Mouse (Mus musculus) embryonic facial prominence, embryonic 11.5 days (tissue): ENCODE data around the gene Scp2d1. TPM values are rescaled to one million over a fixed set of nuclear protein-coding genes. Genes with fewer than 3 reads are reported as not detected.

Experiments used
- ATAC-seq: fragments of 200-750 bp; cut with Nextera tagmentation; replicated peaks from 2 replicates; pipeline ENCODE4 v1.8.0; 2017; ENCODE audit warnings: low read depth; ENCODE audit not compliant: insufficient number of reproducible peaks, low FRiP score, low TSS enrichment
- DNase-seq: peaks from one replicate; pipeline ENCODE4 v3.0.0-alpha.2; 2015; ENCODE audit warnings: low spot score
- H3K27ac ChIP-seq: fragments of 300-500 bp; sonication (generic); replicated peaks from 2 replicates; pipeline ENCODE4 v1.5.1; 2014; ENCODE audit warnings: mild to moderate bottlenecking, low read depth, low read length, control low read depth
- H3K27me3 ChIP-seq: fragments of 300-500 bp; sonication (generic); 2 replicates; pipeline ENCODE4 v1.6.1; 2014; ENCODE audit warnings: mild to moderate bottlenecking, low read length, moderate library complexity, mixed read lengths; ENCODE audit not compliant: control insufficient read depth, insufficient read depth
- H3K36me3 ChIP-seq: fragments of 300-500 bp; sonication (generic); replicated peaks from 2 replicates; pipeline ENCODE4 v1.6.1; 2014; ENCODE audit warnings: low read depth, mild to moderate bottlenecking, low read length, moderate library complexity, mixed read lengths; ENCODE audit not compliant: control insufficient read depth, insufficient read depth
- H3K4me1 ChIP-seq: fragments of 300-500 bp; sonication (generic); 2 replicates; pipeline ENCODE4 v1.6.1; 2014; ENCODE audit warnings: low read length, mixed read lengths; ENCODE audit not compliant: control insufficient read depth, insufficient read depth
- H3K4me2 ChIP-seq: fragments of 300-500 bp; sonication (generic); 2 replicates; pipeline ENCODE4 v1.6.1; 2014; ENCODE audit warnings: low read depth, mild to moderate bottlenecking, control low read depth, low read length, moderate library complexity
- H3K4me3 ChIP-seq: fragments of 300-500 bp; sonication (generic); 2 replicates; pipeline ENCODE4 v1.5.1; 2014; ENCODE audit warnings: low read depth, low read length, control low read depth
- H3K9ac ChIP-seq: fragments of 300-500 bp; sonication (generic); replicated peaks from 2 replicates; pipeline ENCODE4 v1.6.1; 2014; ENCODE audit warnings: mild to moderate bottlenecking, control low read depth, low read length
- H3K9me3 ChIP-seq: fragments of 300-500 bp; sonication (generic); replicated peaks from 2 replicates; pipeline ENCODE4 v1.6.1; 2016; ENCODE audit warnings: mild to moderate bottlenecking, low read length, inconsistent platforms, mixed read lengths; ENCODE audit not compliant: control insufficient read depth
- WGBS: fragments of 180-500 bp; shearing (Covaris S2); extraction: QIAGEN DNeasy Blood & Tissue Kit; methylation state at CpG from one replicate; pipeline ENCODE4 v1.1.7; 2014; 5-methylcytosine and 5-hydroxymethylcytosine counted together
- polyA plus RNA-seq: library from polyadenylated mRNA; unstranded; fragments of >200 nt; fragmentation: Nextera tagmentation; extraction: Ambion mirVana; gene quantifications from 2 replicates; pipeline ENCODE4 v1.2.1, GENCODE M21; 2014

The Scp2d1 gene
- polyA plus RNA-seq, 1 experiment from 2014 or later: not detected

GRCm38 (mm10) chr2:144868827-144869226 is 45.4 kb downstream of the Scp2d1 start:
- H3K4me3 ChIP-seq: no peak overlapping the region
- WGBS: 77% methylated on average over 2 of the region's 2 CpGs
- H3K4me1 ChIP-seq: no peaks in the 10 kb centered on the region
- H3K27me3 ChIP-seq: no peaks in the 10 kb centered on the region
- DNase-seq (no peak), ATAC-seq (no peak)
- H3K27ac ChIP-seq: no peak overlapping the region
- H3K4me2 ChIP-seq: no peak overlapping the region
- no peak overlapping the region for H3K9ac ChIP-seq
- no peaks in the 10 kb centered on the region for H3K36me3 ChIP-seq
- H3K9me3 ChIP-seq: no peaks in the 10 kb centered on the region

Other genes with a start within 250 kb of the Scp2d1 start
- gene Smim26, start 229.6 kb upstream of the Scp2d1 start, polyA plus RNA-seq: 38.8 and 44.2 TPM in 2 replicates
- 42.8 and 43.4 TPM in 2 replicates for gene Dtd1, start 223.8 kb upstream of the Scp2d1 start, polyA plus RNA-seq